ENCODE assay signal across 29 mouse cellular contexts in genomic region chr3:42312424-42312823, GRCm38 (mm10).
DNase-seq lines count a peak whose midpoint lies in the region; ATAC-seq and TF ChIP-seq lines count a peak whose summit lies in the region.
"Had no signal": no experiment of that assay in that cellular context is flagged by ENCODE, and none has a peak within 500 bp of the region (broad histone marks: within the 10 kb centered on the region; RNA-seq: fewer than 3 reads in every experiment).

No protein-coding gene starts in this region.

- TF ChIP-seq CTCF in intestine, postnatal 0 days (IDR thresholded peaks at IDR 0.05; ENCODE audit: low read depth): peak; percentile 23; the same call in 1 of the 2 replicates
- 0 out of 2 replicates have a peak, but pooled peaks have one; percentile 15 for TF ChIP-seq CTCF in lung, embryonic 14.5 days (IDR thresholded peaks at IDR 0.05; ENCODE audit: low read depth)
- no peak for TF ChIP-seq CTCF in lung, adult 2 months (IDR thresholded peaks at IDR 0.05; ENCODE audit: insufficient read depth, low read length)
- TF ChIP-seq CTCF in cerebellum, adult 2 months (IDR thresholded peaks at IDR 0.05; ENCODE audit: borderline replicate concordance, insufficient read depth, low read depth, low read length): no peak

- H3K9me3 ChIP-seq in intestine, postnatal 0 days (ENCODE audit: control insufficient read depth): no peaks in the 10 kb centered on the region
- no peaks in the 10 kb centered on the region for H3K9me3 ChIP-seq in intestine, embryonic 16.5 days (ENCODE audit: control insufficient read depth, low read length)
- no peaks in the 10 kb centered on the region; the same call in 1 of the 2 replicates for H3K9me3 ChIP-seq in lung, embryonic 14.5 days (ENCODE audit: low read depth, low read length)
- H3K9me3 ChIP-seq: embryonic facial prominence, embryonic 12.5 days; heart, embryonic 12.5 days; hindbrain, embryonic 15.5 days; limb, embryonic 12.5 days; liver, embryonic 13.5 days; lung, embryonic 15.5 days; midbrain, embryonic 10.5 days; neural tube, embryonic 15.5 days had no signal

- H3K27me3 ChIP-seq in intestine, postnatal 0 days (replicated peaks; ENCODE audit: control insufficient read depth, insufficient read depth, low read length): no peaks in the 10 kb centered on the region
- H3K27me3 ChIP-seq in intestine, embryonic 16.5 days (replicated peaks; ENCODE audit: control insufficient read depth, insufficient read depth, low read length): no peaks in the 10 kb centered on the region
- no peaks in the 10 kb centered on the region for H3K27me3 ChIP-seq in lung, embryonic 14.5 days (ENCODE audit: insufficient read depth, low read length)
- no peaks in the 10 kb centered on the region for H3K27me3 ChIP-seq in cerebellum, adult 2 months (ENCODE audit: control insufficient read depth, insufficient read depth, low read length)
- H3K27me3 ChIP-seq: embryonic facial prominence, embryonic 12.5 days; heart, embryonic 12.5 days; hindbrain, embryonic 15.5 days; limb, embryonic 12.5 days; liver, embryonic 13.5 days; lung, embryonic 15.5 days; neural tube, embryonic 15.5 days had no signal

- 84% methylated on average over 1 of the region's 1 CpGs for WGBS in intestine, postnatal 0 days
- 83% methylated on average over 1 of the region's 1 CpGs for WGBS in intestine, embryonic 16.5 days
- WGBS in lung, embryonic 14.5 days: 77% methylated on average over 1 of the region's 1 CpGs
- 79% methylated on average over 1 of the region's 1 CpGs for WGBS in lung, adult 2 months
- WGBS in cerebellum, adult 2 months: 80% methylated on average over 1 of the region's 1 CpGs

- TF ChIP-seq POLR2A in lung, adult 2 months (IDR thresholded peaks at IDR 0.05; ENCODE audit: borderline replicate concordance, extremely low read depth, low read depth, low read length): no peak
- no peak for TF ChIP-seq POLR2A in cerebellum, adult 2 months (IDR thresholded peaks at IDR 0.05; ENCODE audit: borderline replicate concordance, insufficient read depth, low read length)

- H3K27ac ChIP-seq in intestine, postnatal 0 days (ENCODE audit: low read depth, low read length): no peak overlapping the region
- H3K27ac ChIP-seq in intestine, embryonic 16.5 days (ENCODE audit: low read length): no peak overlapping the region
- no peak overlapping the region for H3K27ac ChIP-seq in lung, embryonic 14.5 days (ENCODE audit: low read depth)
- no peak overlapping the region for H3K27ac ChIP-seq in cerebellum, adult 2 months (ENCODE audit: insufficient read depth, low read length)
- H3K27ac ChIP-seq: embryonic facial prominence, embryonic 12.5 days; gastrocnemius, adult 2 months; heart, adult 2 months; hindbrain, embryonic 15.5 days; left cerebral cortex, adult 2 months; limb, embryonic 12.5 days; liver, embryonic 13.5 days; lung, embryonic 15.5 days; midbrain, embryonic 10.5 days; neural tube, embryonic 15.5 days had no signal

- H3K4me3 ChIP-seq in intestine, postnatal 0 days (ENCODE audit: low read depth, low read length): no peak overlapping the region
- no peak overlapping the region for H3K4me3 ChIP-seq in intestine, embryonic 16.5 days (ENCODE audit: low read length)
- no peak overlapping the region for H3K4me3 ChIP-seq in lung, embryonic 14.5 days (ENCODE audit: low read depth, low read length)
- no peak overlapping the region for H3K4me3 ChIP-seq in lung, adult 2 months (replicated peaks; ENCODE audit: extremely low read depth, low read depth, low read length)
- no peak overlapping the region for H3K4me3 ChIP-seq in cerebellum, adult 2 months (replicated peaks; ENCODE audit: insufficient read depth, low read depth, low read length)
- H3K4me3 ChIP-seq: embryonic facial prominence, embryonic 12.5 days; gastrocnemius, adult 2 months; heart, adult 2 months; heart, embryonic 12.5 days; hindbrain, embryonic 15.5 days; left cerebral cortex, adult 2 months; limb, embryonic 12.5 days; liver, embryonic 13.5 days; lung, embryonic 15.5 days; midbrain, embryonic 10.5 days; neural tube, embryonic 15.5 days had no signal

- DNase-seq in lung, embryonic 14.5 days: peak; percentile 8
- DNase-seq in lung, adult 2 months: no peak
- peak; percentile 8 for DNase-seq in 416B (ENCODE audit: low read depth)
- DNase-seq in Muller cell, postnatal 12 days (ENCODE audit: inconsistent ontology term): peak; percentile 20
- DNase-seq in cerebellum, adult 2 months: no peak
- no peak for DNase-seq in thymus, postnatal 25 days
- DNase-seq: adrenal gland, postnatal 25 days; cerebellum, adult 8-10 months; cerebellum, postnatal 25 days; gastrocnemius, adult 2 months; heart, adult 2 months; kidney, adult 8-10 months; kidney, postnatal 10 days; liver, embryonic 13.5 days; right cerebral cortex, adult 18-20 months; spleen, adult 18-20 months; thymus, adult 18-20 months; thymus, postnatal 36 days had no signal

- no peaks in the 10 kb centered on the region for H3K36me3 ChIP-seq in intestine, postnatal 0 days (ENCODE audit: control insufficient read depth, insufficient read depth)
- no peaks in the 10 kb centered on the region for H3K36me3 ChIP-seq in intestine, embryonic 16.5 days (ENCODE audit: control insufficient read depth, insufficient read depth, low read length)
- H3K36me3 ChIP-seq in lung, embryonic 14.5 days (ENCODE audit: insufficient read depth): no peaks in the 10 kb centered on the region
- H3K36me3 ChIP-seq: embryonic facial prominence, embryonic 12.5 days; heart, embryonic 12.5 days; hindbrain, embryonic 15.5 days; limb, embryonic 12.5 days; liver, embryonic 13.5 days; lung, embryonic 15.5 days; midbrain, embryonic 10.5 days; neural tube, embryonic 15.5 days had no signal

- ATAC-seq in intestine, postnatal 0 days: no peak
- no peak for ATAC-seq in intestine, embryonic 16.5 days
- ATAC-seq in lung, embryonic 14.5 days (ENCODE audit: insufficient read depth): no peak
- ATAC-seq: forebrain, embryonic 16.5 days had no signal

- no peak overlapping the region for H3K4me2 ChIP-seq in intestine, postnatal 0 days (replicated peaks; ENCODE audit: low read depth)
- H3K4me2 ChIP-seq in intestine, embryonic 16.5 days (ENCODE audit: low read depth, low read length): no peak overlapping the region
- H3K4me2 ChIP-seq in lung, embryonic 14.5 days: no peak overlapping the region
- H3K4me2 ChIP-seq: embryonic facial prominence, embryonic 12.5 days; heart, embryonic 12.5 days; hindbrain, embryonic 15.5 days; limb, embryonic 12.5 days; liver, embryonic 13.5 days; lung, embryonic 15.5 days; neural tube, embryonic 15.5 days had no signal

- H3K4me1 ChIP-seq in intestine, postnatal 0 days (replicated peaks; ENCODE audit: control insufficient read depth, insufficient read depth, low read length): no peaks in the 10 kb centered on the region
- no peaks in the 10 kb centered on the region for H3K4me1 ChIP-seq in intestine, embryonic 16.5 days (ENCODE audit: control insufficient read depth, insufficient read depth, low read length)
- H3K4me1 ChIP-seq in lung, embryonic 14.5 days (ENCODE audit: insufficient read depth): no peaks in the 10 kb centered on the region
- no peaks in the 10 kb centered on the region for H3K4me1 ChIP-seq in lung, adult 2 months (ENCODE audit: control insufficient read depth, insufficient read depth, low read length)
- H3K4me1 ChIP-seq in cerebellum, adult 2 months (ENCODE audit: control insufficient read depth, insufficient read depth, low read length): no peaks in the 10 kb centered on the region
- H3K4me1 ChIP-seq: embryonic facial prominence, embryonic 12.5 days; heart, embryonic 12.5 days; hindbrain, embryonic 15.5 days; limb, embryonic 12.5 days; liver, embryonic 13.5 days; lung, embryonic 15.5 days; midbrain, embryonic 10.5 days; neural tube, embryonic 15.5 days had no signal

- no peak overlapping the region for H3K9ac ChIP-seq in intestine, postnatal 0 days (ENCODE audit: low read depth, low read length)
- no peak overlapping the region for H3K9ac ChIP-seq in intestine, embryonic 16.5 days (ENCODE audit: low read depth, low read length)
- no peak overlapping the region for H3K9ac ChIP-seq in lung, embryonic 14.5 days
- H3K9ac ChIP-seq: embryonic facial prominence, embryonic 12.5 days; heart, embryonic 12.5 days; hindbrain, embryonic 15.5 days; limb, embryonic 12.5 days; liver, embryonic 13.5 days; lung, embryonic 15.5 days; neural tube, embryonic 15.5 days had no signal

Comparison
In these comparisons a context has a peak if more than half of its experiments do, and no peak if none do; other contexts are left out.
1. CTCF ChIP-seq: peak in intestine, postnatal 0 days (single experiment) and lung, embryonic 14.5 days (single experiment); none in lung, adult 2 months (single experiment) and cerebellum, adult 2 months (single experiment).
2. DNase-seq: peak in lung, embryonic 14.5 days (single experiment), 416B (single experiment) and Muller cell, postnatal 12 days (single experiment); none in lung, adult 2 months (single experiment), cerebellum, adult 2 months (0 of 2) and thymus, postnatal 25 days (single experiment).